Mouse (Mus musculus) forebrain, embryonic 15.5 days (tissue): ENCODE data around the gene Gpr75. TPM values are rescaled to one million over a fixed set of nuclear protein-coding genes. Genes with fewer than 3 reads are reported as not detected.

Experiments
- polyA plus RNA-seq: library from polyadenylated mRNA; unstranded; fragments of >200 nt; fragmentation: Nextera tagmentation; extraction: Ambion mirVana; gene quantifications from 2 replicates; pipeline ENCODE4 v1.2.1, GENCODE M21; 2015

Gene Gpr75
- polyA plus RNA-seq, 1 experiment from 2014 or later, result 4.2 TPM

Other genes with a start within 250 kb of the Gpr75 start
- 9.1 and 10.0 TPM in 2 replicates for gene Acyp2, start 235.8 kb upstream of the Gpr75 start, polyA plus RNA-seq
- gene Psme4, start 113.6 kb upstream of the Gpr75 start, polyA plus RNA-seq, result 17.8 and 20.4 TPM in 2 replicates
- 35.9 and 41.2 TPM in 2 replicates for gene Asb3, start 58 bp downstream of the Gpr75 start, polyA plus RNA-seq
- gene Erlec1, start 69.0 kb downstream of the Gpr75 start, polyA plus RNA-seq, result 9.3 and 11.0 TPM in 2 replicates
- gene Chac2, start 101.0 kb downstream of the Gpr75 start, polyA plus RNA-seq, result 24.3 and 27.8 TPM in 2 replicates